Mouse (Mus musculus) ES-Bruce4 (cell line): ENCODE data around the gene Uqcc1. TPM values are rescaled to one million over a fixed set of nuclear protein-coding genes. Genes with fewer than 3 reads are reported as not detected.
"Not testable (repeated sequence)": the region's sequence is repeated elsewhere in the genome, so short reads cannot be mapped to it uniquely, and the experiment has no call there.

ENCODE experiments used
- H3K27ac ChIP-seq: 2 replicates; pipeline ENCODE4 v1.5.1; 2012; ENCODE audit warnings: low read length, inconsistent platforms; ENCODE audit not compliant: insufficient read depth
- H3K27me3 ChIP-seq: 2 replicates; pipeline ENCODE4 v1.6.1; 2012; ENCODE audit warnings: mild to moderate bottlenecking, low read length, inconsistent platforms; ENCODE audit not compliant: control insufficient read depth, poor library complexity, insufficient read depth, severe bottlenecking
- H3K36me3 ChIP-seq: 2 replicates; pipeline ENCODE4 v1.6.1; 2012; ENCODE audit warnings: inconsistent platforms, mild to moderate bottlenecking, low read length, moderate library complexity; ENCODE audit not compliant: control insufficient read depth, poor library complexity, insufficient read depth, severe bottlenecking
- H3K4me1 ChIP-seq: one replicate; pipeline ENCODE4 v1.8.1; 2011; ENCODE audit warnings: low read length; ENCODE audit not compliant: control insufficient read depth, insufficient read depth
- H3K4me3 ChIP-seq: 2 replicates; pipeline ENCODE4 v1.5.1; 2011; ENCODE audit warnings: low read depth, mild to moderate bottlenecking, low read length
- H3K9ac ChIP-seq: 2 replicates; pipeline ENCODE4 v1.6.1; 2012; ENCODE audit warnings: low read depth, mild to moderate bottlenecking, inconsistent platforms; ENCODE audit not compliant: poor library complexity, severe bottlenecking
- H3K9me3 ChIP-seq: replicated peaks from 2 replicates; pipeline ENCODE4 v1.6.1; 2012; ENCODE audit warnings: mild to moderate bottlenecking, low read length, inconsistent platforms; ENCODE audit not compliant: control insufficient read depth, poor library complexity, insufficient read depth, severe bottlenecking
- CTCF ChIP-seq: IDR thresholded peaks from one replicate; pipeline ENCODE4 v1.8.1; 2011; ENCODE audit warnings: low read depth, low read length
- EP300 ChIP-seq: IDR thresholded peaks from 2 replicates; pipeline ENCODE4 v1.6.1; 2011; ENCODE audit warnings: low read depth, low read length; ENCODE audit not compliant: insufficient read depth
- POLR2A ChIP-seq: IDR thresholded peaks from one replicate; pipeline ENCODE4 v1.8.1; 2011; ENCODE audit warnings: low read length; ENCODE audit not compliant: insufficient read depth
- polyA plus RNA-seq: library from polyadenylated mRNA; stranded (reverse); fragments of >200 nt; gene quantifications from 2 replicates; pipeline ENCODE4 v1.2.4, GENCODE M21; 2011; ENCODE audit warnings: low read depth; ENCODE audit not compliant: missing spikeins, insufficient read depth, insufficient read length

Uqcc1 gene
- polyA plus RNA-seq, 1 experiment = 65.2 TPM

GRCm38 (mm10) chr2:155837961-155838360 is 92.1 kb downstream of the Uqcc1 start:
- no peak overlapping the region for H3K9ac ChIP-seq
- TF ChIP-seq EP300 = no peak
- H3K4me1 ChIP-seq = no peaks in the 10 kb centered on the region
- no peaks in the 10 kb centered on the region for H3K9me3 ChIP-seq
- H3K36me3 ChIP-seq = no peaks in the 10 kb centered on the region
- H3K27ac ChIP-seq = no peak overlapping the region
- no peak overlapping the region for H3K4me3 ChIP-seq
- H3K27me3 ChIP-seq = no peaks in the 10 kb centered on the region

GRCm38 (mm10) chr2:155834732-155835131 is 95.4 kb downstream of the Uqcc1 start, which contains the start of gene Fam83c:
TSS of gene Fam83c (minus strand) at chr2:155834854.
- Histone ChIP-seq H3K27me3 (no peaks in the 10 kb centered on the region), H3K4me1 (no peaks in the 10 kb centered on the region), H3K36me3 (no peaks in the 10 kb centered on the region), H3K4me3 (peak within 1 kb of the TSS; percentile 2; the same call in 1 of the 2 replicates), H3K27ac (no peak within 1 kb of the TSS), H3K9me3 (no peaks in the 10 kb centered on the region), H3K9ac (no peak within 1 kb of the TSS)
- TF ChIP-seq EP300 (no peak), CTCF (no peak), POLR2A (no peak)

- not testable (repeated sequence) for H3K4me1 ChIP-seq, H3K9ac ChIP-seq, H3K9me3 ChIP-seq, H3K36me3 ChIP-seq, H3K27ac ChIP-seq, H3K4me3 ChIP-seq, H3K27me3 ChIP-seq
Measured at GRCm38 (mm10) chr2:155832087-155832486, 98.0 kb downstream of the Uqcc1 start.

- H3K27me3 ChIP-seq = no peaks in the 10 kb centered on the region
- no peak overlapping the region for H3K9ac ChIP-seq
- no peaks in the 10 kb centered on the region for H3K9me3 ChIP-seq
- no peak overlapping the region for H3K4me3 ChIP-seq
- H3K36me3 ChIP-seq = no peaks in the 10 kb centered on the region
- H3K4me1 ChIP-seq = no peaks in the 10 kb centered on the region
- TF ChIP-seq POLR2A (no peak), CTCF (peak; percentile 28)
- no peak overlapping the region for H3K27ac ChIP-seq
Measured at GRCm38 (mm10) chr2:155831302-155831701, 98.8 kb downstream of the Uqcc1 start.

GRCm38 (mm10) chr2:155830841-155831240 is 99.3 kb downstream of the Uqcc1 start:
- H3K4me3 ChIP-seq = no peak overlapping the region
- no peaks in the 10 kb centered on the region for H3K36me3 ChIP-seq
- H3K9ac ChIP-seq = no peak overlapping the region
- H3K4me1 ChIP-seq = no peaks in the 10 kb centered on the region
- H3K9me3 ChIP-seq = no peaks in the 10 kb centered on the region
- no peak for TF ChIP-seq EP300
- no peak for TF ChIP-seq CTCF
- TF ChIP-seq POLR2A = no peak
- H3K27ac ChIP-seq = no peak overlapping the region
- H3K27me3 ChIP-seq = no peaks in the 10 kb centered on the region

GRCm38 (mm10) chr2:155826630-155827424 is 103.3 kb downstream of the Uqcc1 start, which contains the start of gene Eif6:
TSS of gene Eif6 (minus strand) at chr2:155826925.
- Histone ChIP-seq H3K4me1 (no peaks in the 10 kb centered on the region), H3K36me3 (peaks cover 16% of the 10 kb centered on the region), H3K9ac (peak within 1 kb of the TSS; percentile 96), H3K27me3 (no peaks in the 10 kb centered on the region), H3K9me3 (no peaks in the 10 kb centered on the region), H3K4me3 (peak within 1 kb of the TSS; percentile 97), H3K27ac (peak within 1 kb of the TSS; percentile 68)
- TF ChIP-seq POLR2A (peak; percentile 91), EP300 (no peak)
